Mouse (Mus musculus) testis, postnatal 14 days (tissue): ENCODE results near the gene Hsd3b7.

Source experiments
- DNase-seq: peaks from one replicate; pipeline ENCODE4 v3.0.0; 2021; ENCODE audit warnings: low spot score

The Hsd3b7 gene

GRCm38 (mm10) chr7:127776426-127776825, 24.0 kb upstream of the Hsd3b7 start, which contains the start of gene Setd1a:
Gene Setd1a, plus strand, starts transcription at chr7:127776670.
- peak; percentile 89 for DNase-seq

- DNase-seq = peak; percentile 96
Observed at GRCm38 (mm10) chr7:127776878-127777473, 23.4 kb upstream of the Hsd3b7 start.

GRCm38 (mm10) chr7:127777474-127778266, 22.7 kb upstream of the Hsd3b7 start:
- DNase-seq = peak; percentile 84

- no peak for DNase-seq
Observed at GRCm38 (mm10) chr7:127778350-127778749, 22.1 kb upstream of the Hsd3b7 start.

- DNase-seq = no peak
Observed at GRCm38 (mm10) chr7:127785308-127785707, 15.1 kb upstream of the Hsd3b7 start, which contains the start of gene Gm49388. Gene Gm49388, plus strand, starts transcription at chr7:127785608.

- no peak for DNase-seq
Observed at GRCm38 (mm10) chr7:127797076-127797845, 3.1 kb upstream of the Hsd3b7 start.

GRCm38 (mm10) chr7:127798591-127798990, 1.8 kb upstream of the Hsd3b7 start:
- DNase-seq = no peak

- DNase-seq = no peak
Observed at GRCm38 (mm10) chr7:127799211-127799610, 1.2 kb upstream of the Hsd3b7 start.

- no peak for DNase-seq
Observed at GRCm38 (mm10) chr7:127799738-127800137, 666 bp upstream of the Hsd3b7 start.

- DNase-seq = no peak
Observed at GRCm38 (mm10) chr7:127801010-127801621, 712 bp downstream of the Hsd3b7 start.

GRCm38 (mm10) chr7:127802313-127802712, 1.9 kb downstream of the Hsd3b7 start:
- DNase-seq = no peak

GRCm38 (mm10) chr7:127808821-127809220, 8.4 kb downstream of the Hsd3b7 start:
- no peak for DNase-seq

- DNase-seq = no peak
Observed at GRCm38 (mm10) chr7:127809846-127810245, 9.4 kb downstream of the Hsd3b7 start.

GRCm38 (mm10) chr7:127810650-127811049, 10.2 kb downstream of the Hsd3b7 start:
- no peak for DNase-seq

- DNase-seq = no peak
Observed at GRCm38 (mm10) chr7:127811240-127811639, 10.8 kb downstream of the Hsd3b7 start.

GRCm38 (mm10) chr7:127812292-127812691, 11.9 kb downstream of the Hsd3b7 start:
- DNase-seq = no peak

- peak; percentile 55 for DNase-seq
Observed at GRCm38 (mm10) chr7:127813821-127814220, 13.4 kb downstream of the Hsd3b7 start.

GRCm38 (mm10) chr7:127814241-127814921, 14.0 kb downstream of the Hsd3b7 start:
- peak; percentile 63 for DNase-seq

GRCm38 (mm10) chr7:127815116-127815665, 14.8 kb downstream of the Hsd3b7 start:
- no peak for DNase-seq

- peak; percentile 57 for DNase-seq
Observed at GRCm38 (mm10) chr7:127815954-127816821, 15.8 kb downstream of the Hsd3b7 start.
